Mouse (Mus musculus) E14TG2a.4 (cell line): ENCODE data around the gene Fbxo22.

Experiments
- H3K27me3 ChIP-seq: 2 replicates; pipeline ENCODE4 v1.6.1; 2014; ENCODE audit warnings: low read length, control low read depth; ENCODE audit not compliant: insufficient read depth
- H3K36me3 ChIP-seq: 2 replicates; pipeline ENCODE4 v1.6.1; 2014; ENCODE audit warnings: low read length, control low read depth; ENCODE audit not compliant: insufficient read depth
- H3K4me1 ChIP-seq: replicated peaks from 2 replicates; pipeline ENCODE4 v1.6.1; 2014; ENCODE audit warnings: low read depth, low read length, control low read depth
- H3K4me3 ChIP-seq: replicated peaks from 2 replicates; pipeline ENCODE4 v1.5.1; 2014; ENCODE audit warnings: mild to moderate bottlenecking, low read length
- H3K9me3 ChIP-seq: 2 replicates; pipeline ENCODE4 v1.6.1; 2014; ENCODE audit warnings: low read length, control low read depth
- CTCF ChIP-seq: conservative IDR thresholded peaks from 2 replicates; pipeline ENCODE4 v1.5.1; 2014; ENCODE audit warnings: low read length
- NANOG ChIP-seq: IDR thresholded peaks from 2 replicates; pipeline ENCODE4 v1.6.1; 2014; ENCODE audit warnings: borderline replicate concordance, low read length, mixed read lengths
- POU5F1 ChIP-seq: IDR thresholded peaks from 2 replicates; pipeline ENCODE4 v1.6.1; 2014; ENCODE audit warnings: low read length, borderline replicate concordance

Fbxo22 gene

DNA sequence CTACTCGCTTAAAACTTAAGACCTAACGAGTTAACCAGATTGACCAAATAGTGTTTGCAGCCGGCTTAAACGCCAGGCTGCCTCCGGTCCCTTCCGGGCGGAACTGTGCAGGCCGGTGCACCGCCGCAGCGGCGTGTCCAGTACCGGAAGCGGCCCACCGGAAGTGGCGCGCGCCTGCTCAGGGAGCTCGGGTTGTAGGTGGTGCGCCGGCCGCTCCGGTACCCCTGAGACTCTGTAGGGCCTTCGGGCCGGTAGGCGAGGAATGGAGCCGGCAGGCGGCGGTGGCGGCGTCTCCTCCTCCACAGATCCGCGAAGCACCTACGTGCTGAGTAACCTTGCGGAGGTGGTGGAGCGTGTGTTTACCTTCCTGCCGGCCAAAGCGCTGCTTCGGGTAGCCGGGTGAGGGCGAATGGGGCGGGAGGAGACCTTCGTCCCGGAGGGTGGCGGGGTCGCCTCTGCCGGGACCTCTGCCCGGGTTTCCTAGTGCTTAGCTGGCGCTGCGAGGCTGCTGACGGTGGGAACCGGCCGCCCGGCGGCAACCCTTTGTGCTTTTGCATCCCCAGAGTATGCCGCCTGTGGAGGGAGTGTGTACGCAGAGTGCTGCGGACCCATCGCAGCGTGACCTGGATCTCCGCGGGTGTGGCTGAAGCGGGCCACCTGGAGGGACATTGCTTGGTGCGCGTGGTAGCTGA is at the start of gene Fbxo22:
Gene Fbxo22 (plus strand): TSS at position 136 of the 692 bp plus-strand sequence.
- Histone ChIP-seq H3K4me3 (peak within 1 kb of the TSS; percentile 93), H3K9me3 (peaks cover 2% of the 10 kb centered on the region; the same call in 1 of the 2 replicates), H3K36me3 (peaks cover 63% of the 10 kb centered on the region), H3K27me3 (no peaks in the 10 kb centered on the region), H3K4me1 (peaks cover 53% of the 10 kb centered on the region)
- TF ChIP-seq NANOG = no peak
- no peak for TF ChIP-seq CTCF
- no peak for TF ChIP-seq POU5F1

DNA sequence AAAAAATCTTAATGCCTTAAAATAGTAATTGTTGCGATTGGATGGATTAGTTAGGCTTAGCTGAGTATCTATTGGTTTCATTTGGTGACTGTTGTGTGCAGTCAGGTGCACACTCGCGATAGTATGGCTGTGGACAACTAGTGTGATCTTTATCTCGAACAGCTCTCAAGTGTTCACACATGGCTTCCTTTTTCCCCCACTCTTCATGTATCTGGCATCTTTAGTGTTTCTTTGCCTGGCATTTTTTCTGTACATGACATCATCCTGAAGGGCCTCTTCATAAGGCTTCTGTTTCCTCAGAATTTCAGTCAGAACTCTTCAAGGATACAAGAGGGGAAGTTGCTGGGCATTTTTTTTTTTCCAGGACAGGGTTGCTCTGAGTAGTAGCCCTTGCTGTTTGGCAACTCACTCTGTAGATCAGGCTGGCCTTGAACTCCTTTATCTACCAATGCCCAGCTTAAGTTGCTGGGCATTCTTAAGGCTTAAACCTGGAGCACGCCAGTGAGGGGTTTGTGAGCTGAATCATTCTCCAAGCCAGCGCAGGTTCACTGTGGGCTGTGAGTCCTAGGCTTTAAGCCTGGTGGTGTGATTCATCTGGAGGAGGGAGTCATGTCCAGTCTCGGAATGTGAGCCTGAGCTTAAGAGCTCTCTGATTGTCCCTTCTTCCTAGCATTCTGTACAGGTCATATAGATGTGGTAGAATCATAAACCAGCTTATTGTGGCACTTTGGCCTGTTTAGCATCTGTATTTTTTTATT is 37.9 kb upstream of the Fbxo22 start:
- H3K27me3 ChIP-seq = no peaks in the 10 kb centered on the region
- H3K9me3 ChIP-seq = no peaks in the 10 kb centered on the region
- no peak overlapping the region for H3K4me3 ChIP-seq
- peaks cover 56% of the 10 kb centered on the region for H3K36me3 ChIP-seq
- peaks cover 35% of the 10 kb centered on the region for H3K4me1 ChIP-seq
- TF ChIP-seq NANOG (no peak), CTCF (no peak), POU5F1 (no peak)

DNA sequence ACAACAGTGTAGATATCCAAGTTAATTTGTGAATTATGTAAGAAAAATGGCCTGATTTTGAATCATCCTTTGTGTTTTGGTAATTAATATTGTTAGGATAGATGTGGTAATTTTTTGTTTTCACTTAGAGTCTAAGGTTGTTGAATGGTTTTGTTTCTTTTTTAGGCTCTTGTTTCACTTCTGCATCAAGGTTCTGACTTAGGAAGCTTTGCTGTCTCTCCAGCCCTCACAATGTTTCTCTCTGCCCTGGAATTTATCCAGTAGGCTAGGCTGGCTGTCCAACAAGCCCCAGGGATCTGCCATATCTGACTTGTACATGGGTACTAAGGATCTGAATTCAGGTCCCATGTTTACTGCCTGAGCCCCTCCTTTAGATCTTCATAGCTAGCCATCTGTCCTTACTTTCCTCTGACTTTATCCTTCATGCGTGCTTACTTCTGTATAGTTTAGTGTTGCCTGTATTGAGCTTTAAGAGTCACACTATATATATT is 36.5 kb upstream of the Fbxo22 start:
- H3K27me3 ChIP-seq = no peaks in the 10 kb centered on the region
- H3K4me3 ChIP-seq = no peak overlapping the region
- H3K36me3 ChIP-seq = peaks cover 46% of the 10 kb centered on the region
- H3K9me3 ChIP-seq = no peaks in the 10 kb centered on the region
- TF ChIP-seq POU5F1 = no peak
- TF ChIP-seq NANOG = no peak
- TF ChIP-seq CTCF = no peak
- H3K4me1 ChIP-seq = peaks cover 35% of the 10 kb centered on the region

DNA sequence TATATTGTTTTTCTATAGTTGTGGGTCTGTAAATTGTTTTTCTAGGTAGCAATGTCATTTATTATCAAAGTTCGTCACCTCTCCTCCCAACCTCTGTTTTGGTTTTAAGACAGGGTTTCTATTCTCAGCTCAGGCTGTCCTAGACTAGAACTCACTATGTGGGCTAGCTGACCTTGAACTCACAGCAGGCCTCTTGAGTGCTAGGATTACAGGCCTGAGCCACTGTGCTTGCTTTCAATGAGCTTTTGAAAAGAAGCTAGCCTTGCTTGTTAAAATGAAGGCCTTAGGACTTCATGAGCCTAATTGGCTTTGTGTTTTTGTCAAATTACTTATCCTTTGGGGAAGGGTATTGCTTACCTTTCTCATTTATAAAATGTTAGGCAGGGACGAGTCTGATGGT is 34.5 kb upstream of the Fbxo22 start:
- Histone ChIP-seq H3K27me3 (no peaks in the 10 kb centered on the region), H3K9me3 (no peaks in the 10 kb centered on the region), H3K4me3 (no peak overlapping the region), H3K4me1 (peaks cover 35% of the 10 kb centered on the region), H3K36me3 (peaks cover 36% of the 10 kb centered on the region)
- TF ChIP-seq CTCF (no peak), NANOG (peak; percentile 94)

DNA sequence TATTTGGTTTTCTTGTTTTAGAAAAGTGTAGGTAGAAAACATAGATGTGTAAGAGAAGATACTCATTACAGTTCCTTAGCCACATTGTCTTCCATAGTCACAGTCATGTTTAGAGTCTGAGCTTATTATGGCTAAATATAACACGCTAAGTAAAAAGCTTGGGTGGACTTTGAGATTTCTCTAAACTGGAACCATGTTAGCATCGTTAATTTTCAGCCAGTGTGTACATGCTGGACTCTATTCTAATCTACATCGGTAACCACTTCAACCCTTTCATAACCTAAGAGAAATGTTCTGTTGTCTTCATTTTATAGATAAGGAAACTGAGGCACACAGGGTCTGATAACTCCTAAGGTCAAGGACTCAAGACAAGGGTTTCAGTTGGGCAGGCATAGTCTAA is 12.8 kb upstream of the Fbxo22 start:
- H3K4me3 ChIP-seq = no peak overlapping the region
- peaks cover 56% of the 10 kb centered on the region for H3K36me3 ChIP-seq
- H3K27me3 ChIP-seq = no peaks in the 10 kb centered on the region
- no peaks in the 10 kb centered on the region for H3K4me1 ChIP-seq
- no peaks in the 10 kb centered on the region for H3K9me3 ChIP-seq
- TF ChIP-seq CTCF (no peak), NANOG (no peak), POU5F1 (no peak)

DNA sequence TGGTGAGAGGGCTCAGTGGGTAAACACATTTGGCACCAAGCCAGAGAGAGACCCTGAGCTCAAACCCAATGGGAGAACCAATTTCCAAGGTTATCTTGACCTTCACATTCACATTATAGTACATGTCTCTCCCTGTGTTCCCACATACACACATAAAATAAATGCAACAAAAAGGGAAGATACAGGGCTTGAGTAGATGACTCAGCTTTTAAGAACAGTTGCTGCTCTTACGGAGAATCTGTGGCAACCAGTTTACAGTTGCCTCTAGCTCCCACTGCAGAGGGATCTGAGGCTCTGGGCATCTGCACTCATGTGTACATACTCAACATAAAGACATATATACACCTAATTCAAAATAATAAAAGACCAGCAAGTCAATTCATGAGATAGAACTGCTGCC is 10.5 kb upstream of the Fbxo22 start:
- Histone ChIP-seq H3K9me3 (no peaks in the 10 kb centered on the region), H3K4me3 (no peak overlapping the region), H3K27me3 (no peaks in the 10 kb centered on the region), H3K36me3 (peaks cover 50% of the 10 kb centered on the region), H3K4me1 (no peaks in the 10 kb centered on the region)
- TF ChIP-seq NANOG (no peak), POU5F1 (no peak), CTCF (no peak)

DNA sequence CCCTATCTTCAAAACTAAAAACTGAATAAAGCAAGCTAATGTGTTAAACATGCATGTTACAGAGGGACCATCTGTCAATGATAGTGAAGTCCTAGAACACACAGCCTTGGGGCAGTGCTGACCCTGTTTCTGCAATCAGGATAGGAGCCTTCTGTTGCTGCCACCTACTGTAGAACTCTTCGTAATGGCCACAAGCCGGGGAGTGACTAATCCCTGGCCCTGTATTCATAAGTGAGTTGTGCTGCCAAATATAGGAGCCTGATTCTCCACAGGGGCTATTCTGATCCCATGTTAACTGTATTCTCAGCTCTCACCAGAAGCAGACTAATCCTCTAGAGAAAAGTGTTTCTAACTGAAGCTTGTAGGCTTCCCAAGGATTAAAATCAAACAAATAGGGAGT is 9.4 kb upstream of the Fbxo22 start:
- no peaks in the 10 kb centered on the region for H3K27me3 ChIP-seq
- no peak overlapping the region for H3K4me3 ChIP-seq
- no peaks in the 10 kb centered on the region for H3K4me1 ChIP-seq
- no peaks in the 10 kb centered on the region for H3K9me3 ChIP-seq
- TF ChIP-seq NANOG (no peak), CTCF (no peak), POU5F1 (no peak)
- H3K36me3 ChIP-seq = peaks cover 48% of the 10 kb centered on the region

DNA sequence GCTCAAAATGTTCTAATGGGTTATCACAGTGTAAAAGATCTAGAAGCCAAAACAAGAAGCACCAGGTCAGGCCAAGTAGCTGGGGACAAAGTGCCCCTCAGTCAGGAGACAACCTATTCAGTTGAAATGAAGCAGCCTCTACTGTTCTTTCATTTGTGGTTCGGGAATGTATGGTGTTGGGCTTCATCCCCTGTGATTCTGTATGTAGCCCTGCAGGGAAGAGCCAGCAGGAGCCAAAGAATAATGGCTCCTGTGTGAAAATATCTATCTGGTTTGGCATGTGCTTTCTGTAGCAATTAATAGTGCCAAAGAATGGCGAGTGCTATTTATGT is 301 bp upstream of the Fbxo22 start:
- TF ChIP-seq CTCF (no peak), NANOG (no peak), POU5F1 (no peak)
- H3K36me3 ChIP-seq = peaks cover 62% of the 10 kb centered on the region
- H3K4me1 ChIP-seq = peaks cover 49% of the 10 kb centered on the region
- H3K4me3 ChIP-seq = peak overlapping the region; percentile 93
- no peaks in the 10 kb centered on the region for H3K27me3 ChIP-seq
- H3K9me3 ChIP-seq = peaks cover 2% of the 10 kb centered on the region; the same call in 1 of the 2 replicates

DNA sequence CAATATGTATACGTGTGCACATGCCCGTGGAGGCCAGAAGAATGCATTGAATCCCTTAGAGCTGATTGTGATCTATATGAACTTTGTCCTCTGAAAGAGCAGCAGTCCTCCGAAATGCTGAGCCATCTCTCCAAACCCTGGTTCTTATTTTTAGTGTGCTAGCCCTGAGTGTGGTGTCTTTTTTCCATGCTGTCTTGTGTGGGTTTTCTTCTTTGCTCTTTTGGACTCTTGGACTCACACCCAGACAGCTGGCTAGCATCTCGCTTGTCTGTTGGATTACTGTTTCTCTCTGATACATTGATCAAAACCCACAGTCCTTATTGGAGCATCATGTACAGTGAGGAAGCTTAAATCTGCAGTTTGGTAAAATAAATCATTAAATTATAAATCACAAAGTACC is 2.9 kb downstream of the Fbxo22 start:
- H3K27me3 ChIP-seq = no peaks in the 10 kb centered on the region
- H3K4me1 ChIP-seq = peaks cover 76% of the 10 kb centered on the region
- peaks cover 61% of the 10 kb centered on the region for H3K36me3 ChIP-seq
- H3K4me3 ChIP-seq = peak overlapping the region; percentile 93
- no peak for TF ChIP-seq CTCF
- peaks cover 2% of the 10 kb centered on the region; the same call in 1 of the 2 replicates for H3K9me3 ChIP-seq
